Mouse (Mus musculus): ENCODE data around the gene Ubac2.

GRCm38 (mm10) chr14:121934597-121934946 lies 56.2 kb downstream of the Ubac2 start:
- TF ChIP-seq POLR2A (IDR thresholded peaks at IDR 0.05; ENCODE audit: borderline replicate concordance, low read depth, low read length) (no peak), CTCF (IDR thresholded peaks at IDR 0.05; ENCODE audit: low read depth, low read length) (no peak)
